Mouse (Mus musculus): ENCODE measurements around the gene 4930442H23Rik.

4930442H23Rik gene

DNA sequence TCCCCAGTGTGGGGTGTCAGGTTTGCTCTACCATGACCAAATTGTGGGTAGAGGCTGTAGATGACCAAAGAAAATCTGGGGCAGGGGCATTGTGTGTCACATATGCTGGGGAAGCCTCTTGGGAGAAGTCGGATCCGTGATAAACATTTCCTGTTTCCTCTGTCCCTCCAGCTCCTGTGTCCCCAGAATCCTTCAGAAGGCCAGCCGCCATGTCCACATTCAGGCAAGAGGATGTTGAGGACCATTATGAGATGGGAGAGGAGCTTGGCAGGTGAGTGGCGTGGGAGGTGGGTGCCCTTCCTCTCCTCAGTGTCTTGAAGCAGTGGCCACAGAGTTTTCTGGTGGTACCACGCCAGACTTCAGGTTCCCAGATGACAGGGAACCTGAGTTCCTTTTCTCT lies at the start of gene 4930442H23Rik:
Gene 4930442H23Rik (minus strand): TSS at position 45 of the 400 bp plus-strand sequence.
- CTCF ChIA-PET: no interaction called here

DNA sequence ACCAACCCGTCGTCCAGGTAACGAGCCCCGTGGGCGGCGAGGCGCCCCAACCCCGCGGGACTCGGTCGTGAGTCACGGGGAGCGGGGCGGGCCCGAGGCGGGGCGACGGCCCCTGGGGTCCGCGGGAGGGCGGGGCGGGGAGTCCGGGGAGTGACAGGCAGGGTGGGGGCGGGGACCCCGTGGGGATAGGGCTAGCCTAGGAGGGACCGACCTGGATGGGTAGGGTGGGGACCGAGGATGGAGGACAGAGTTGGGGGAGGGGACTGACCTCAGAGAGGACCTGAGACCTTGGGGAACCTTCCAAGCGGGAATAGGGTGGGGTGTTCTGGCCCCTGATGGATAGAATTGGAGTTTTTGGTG lies 49.6 kb upstream of the 4930442H23Rik start:
- CTCF ChIA-PET: interaction anchor here (0.7 kb wide), 1 partner anchor 8 kb away, joined by 3 read pairs; no protein-coding TSS in a partner anchor

DNA sequence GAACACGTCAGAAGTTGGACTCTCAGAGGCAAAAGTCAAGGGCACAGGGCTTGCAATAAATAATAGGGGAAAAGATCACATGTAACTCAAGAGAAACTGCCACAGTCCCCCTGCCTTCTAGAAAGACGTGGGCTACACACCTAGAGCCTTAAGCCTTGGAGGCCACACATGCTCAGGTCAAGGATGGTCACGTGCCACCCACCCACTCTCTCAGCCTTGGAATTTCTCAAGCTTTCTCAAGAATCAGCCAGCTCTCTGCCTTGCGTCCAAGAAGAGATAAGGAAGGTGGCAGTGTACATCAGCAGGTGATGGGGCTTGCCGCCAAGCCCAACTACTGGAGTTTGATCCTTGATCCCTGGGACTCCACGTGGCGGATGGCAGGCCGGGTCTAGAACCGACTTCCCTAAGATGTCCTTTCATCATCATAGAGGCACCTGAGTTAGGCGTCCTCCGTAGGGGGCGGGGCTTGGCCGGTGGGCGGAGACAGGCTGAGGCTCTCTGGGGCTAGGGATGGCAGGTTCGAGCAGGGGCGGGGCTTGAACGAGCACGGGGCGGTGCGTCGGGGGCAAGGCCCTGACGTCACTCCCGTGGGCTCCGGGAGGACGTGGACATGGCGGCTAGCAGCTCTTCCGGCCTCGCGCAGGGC lies 49.1 kb upstream of the 4930442H23Rik start, which contains the start of gene Zfr2:
Gene Zfr2 (plus strand): TSS at position 576 of the 646 bp plus-strand sequence.
- CTCF ChIA-PET: interaction anchor here (0.5 to 0.7 kb wide), 2 partner anchors 8 to 10 kb away, joined by 3 to 5 read pairs; no protein-coding TSS in a partner anchor

DNA sequence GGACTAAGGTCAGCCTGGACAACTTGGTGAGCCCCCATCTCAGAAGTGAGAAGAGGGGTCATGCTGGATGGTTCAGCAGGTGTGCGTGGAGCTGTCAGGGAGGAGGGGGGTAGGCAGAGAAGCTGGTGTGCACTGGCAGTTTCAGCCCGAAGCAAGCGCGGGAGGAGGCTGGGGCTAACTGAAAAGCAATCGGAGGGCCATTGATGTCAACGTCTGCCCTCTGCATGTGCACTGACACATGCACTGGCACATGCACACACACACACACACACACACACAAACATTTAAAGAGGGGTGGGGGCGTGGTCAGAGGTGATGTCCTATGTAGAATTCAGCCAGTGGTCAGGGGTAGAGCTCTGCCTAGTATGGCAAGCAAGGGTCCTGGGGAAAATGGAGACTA lies 47.8 kb upstream of the 4930442H23Rik start:
- CTCF ChIA-PET: interaction anchor here (0.6 to 0.7 kb wide), 3 partner anchors 28 to 613 kb away, joined by 4 to 9 read pairs (median 9); no protein-coding TSS in a partner anchor

DNA sequence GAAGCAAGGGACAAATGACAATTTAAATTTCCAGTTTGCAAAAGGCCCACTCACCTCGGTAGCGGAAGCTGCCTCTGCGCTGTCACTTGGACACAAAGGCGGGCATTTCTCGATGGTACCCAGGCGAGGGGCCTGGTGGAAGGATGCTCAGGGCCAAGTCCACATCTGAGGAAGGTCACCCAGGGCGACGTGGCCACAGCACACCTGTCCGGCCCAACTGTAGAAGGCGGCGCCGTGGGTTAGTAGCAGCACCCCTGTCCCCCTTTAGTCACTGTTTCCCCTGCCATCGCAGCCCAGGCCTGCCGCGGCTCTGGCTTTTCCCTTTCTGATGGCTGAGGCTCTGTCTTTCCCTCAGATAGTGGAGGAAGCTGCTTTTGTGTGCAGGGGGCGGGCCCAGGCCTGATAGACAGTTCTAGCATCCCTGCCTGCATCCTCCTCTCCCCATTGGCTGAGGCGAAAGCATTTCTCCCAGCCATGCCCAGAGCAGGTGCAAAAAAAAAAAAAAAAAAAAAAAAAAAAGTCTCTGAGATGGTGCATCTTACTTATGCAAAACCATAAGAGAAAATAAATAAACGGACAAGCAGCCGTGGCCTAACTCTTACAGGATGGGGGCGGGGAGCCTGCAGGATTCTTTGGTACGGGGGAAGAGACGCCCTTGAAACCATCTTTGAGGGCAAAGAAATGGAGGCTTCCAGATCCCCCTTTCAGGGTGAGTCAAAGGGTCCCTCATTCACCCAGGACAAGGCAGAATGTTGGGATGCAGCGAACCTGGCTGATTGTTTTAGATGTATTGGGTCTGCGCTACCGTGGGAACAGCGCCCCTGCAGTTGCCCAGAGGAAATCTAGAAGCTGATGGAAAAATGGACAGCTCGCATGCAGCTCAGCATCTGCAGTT lies 47.0 kb upstream of the 4930442H23Rik start, which contains the start of gene Atcay:
Gene Atcay (minus strand): TSS at position 396 of the 895 bp plus-strand sequence.
- CTCF ChIA-PET: interaction anchor here (0.6 kb wide), 3 partner anchors 27 to 136 kb away, joined by 4 to 9 read pairs (median 5); no protein-coding TSS in a partner anchor

DNA sequence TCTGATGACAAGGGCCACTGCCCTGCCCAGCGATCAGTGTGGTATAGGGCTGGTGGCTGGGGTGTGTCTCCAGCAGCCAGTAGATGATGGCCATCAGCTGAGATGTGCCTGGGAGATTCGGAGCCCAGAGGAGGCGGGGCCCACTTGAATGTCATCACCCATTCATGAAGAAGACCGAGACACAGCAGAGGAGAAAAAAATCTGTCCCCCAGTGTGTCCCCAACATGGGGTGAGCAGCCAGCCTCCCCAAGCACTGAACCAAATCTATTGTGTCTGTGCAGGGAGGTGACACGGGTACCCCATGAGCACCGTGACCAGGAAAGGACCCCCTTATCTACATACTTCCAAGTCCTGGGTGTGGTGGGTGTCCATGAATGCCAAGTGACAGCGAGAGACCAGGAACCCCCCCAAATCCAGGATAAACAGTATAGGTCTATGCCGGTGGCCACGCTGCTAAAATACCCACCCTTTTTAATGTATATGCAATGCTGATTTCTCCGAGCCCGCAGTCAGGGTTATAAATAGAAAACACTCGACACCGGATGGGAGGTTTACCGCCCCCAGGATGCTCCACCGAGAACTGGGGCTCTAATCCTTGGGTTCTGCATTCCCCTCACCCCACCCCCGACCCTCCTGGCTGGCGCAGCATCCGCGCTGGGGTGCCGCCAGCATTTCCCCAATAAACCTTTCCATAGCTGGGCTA lies 46.2 kb upstream of the 4930442H23Rik start:
- CTCF ChIA-PET: interaction anchor here (0.6 to 0.8 kb wide), 2 partner anchors 36 to 59 kb away, joined by 3 to 5 read pairs; no protein-coding TSS in a partner anchor

DNA sequence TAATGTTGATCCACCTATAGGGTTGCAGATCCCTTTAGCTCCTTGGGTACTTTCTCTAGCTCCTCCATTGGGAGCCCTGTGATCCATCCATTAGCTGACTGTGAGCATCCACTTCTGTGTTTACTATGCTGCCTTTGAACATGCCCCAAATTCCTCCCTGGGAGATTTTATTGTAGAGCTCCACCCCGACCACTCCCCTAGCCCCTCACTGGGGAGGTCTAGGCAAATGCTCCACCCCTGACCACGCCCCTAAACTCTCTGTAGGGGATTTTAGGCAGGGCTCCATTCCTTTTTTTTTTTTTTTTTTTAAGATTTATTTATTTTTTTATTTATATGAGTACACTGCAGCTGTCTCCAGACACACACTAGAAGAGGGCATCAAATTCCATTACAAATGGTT lies 40.1 kb upstream of the 4930442H23Rik start:
- CTCF ChIA-PET: interaction anchor here (0.6 kb wide), 1 partner anchor 12 kb away, joined by 4 read pairs; no protein-coding TSS in a partner anchor

DNA sequence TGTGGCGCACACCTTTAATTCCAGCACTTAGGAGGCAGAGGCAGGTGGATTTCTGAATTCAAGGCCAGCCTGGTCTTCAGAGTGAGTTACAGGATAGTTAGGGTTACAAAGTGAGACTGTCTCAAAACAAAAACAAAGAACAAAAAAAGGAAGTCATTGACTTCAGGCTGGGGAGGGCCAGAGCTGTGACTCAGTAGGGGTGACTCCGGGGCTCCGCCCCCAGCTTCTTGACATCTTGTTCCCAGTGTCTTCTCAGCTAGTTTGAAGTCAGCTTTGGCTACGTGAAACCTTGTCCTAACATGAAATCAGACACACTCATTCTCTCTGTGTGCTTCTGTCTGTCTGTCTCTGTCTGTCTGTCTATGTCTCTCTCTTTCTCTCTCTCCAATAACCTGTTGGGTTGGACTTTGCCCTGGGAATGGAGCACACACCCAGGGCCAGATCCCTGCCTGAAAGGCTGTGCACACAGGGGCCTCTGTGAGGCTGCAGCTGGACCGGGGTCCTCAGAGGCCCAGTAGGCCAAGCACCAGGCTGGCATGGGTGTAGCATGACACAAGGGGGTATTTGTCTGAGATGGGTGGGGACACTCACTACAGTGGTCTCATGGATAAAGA lies 37.9 kb upstream of the 4930442H23Rik start:
- CTCF ChIA-PET: interaction anchor here (0.6 kb wide), 1 partner anchor 29 kb away, joined by 5 read pairs; no protein-coding TSS in a partner anchor

DNA sequence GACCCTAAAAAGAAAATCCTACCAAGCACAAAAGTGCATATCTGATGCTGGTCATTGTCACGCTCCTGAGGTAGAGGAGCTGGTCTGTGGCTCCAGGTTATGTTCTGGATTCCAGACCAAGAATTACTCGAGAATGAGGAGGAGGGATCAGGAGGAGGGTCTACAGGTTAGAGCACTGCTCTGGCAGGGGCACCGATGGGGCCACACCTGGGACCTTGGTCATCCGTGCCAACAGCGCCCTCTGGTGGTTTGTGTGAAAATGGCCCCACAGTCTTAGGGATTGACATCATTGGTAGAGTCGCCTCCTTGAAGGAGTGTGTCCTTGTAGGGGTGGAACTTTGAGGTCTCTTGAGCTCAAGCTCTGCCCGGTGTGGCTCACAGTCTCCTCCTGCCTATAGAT lies 34.3 kb upstream of the 4930442H23Rik start:
- CTCF ChIA-PET: interaction anchor here (0.9 to 1.5 kb wide), 5 partner anchors 18 to 113 kb away, joined by 3 to 6 read pairs (median 3); no protein-coding TSS in a partner anchor

DNA sequence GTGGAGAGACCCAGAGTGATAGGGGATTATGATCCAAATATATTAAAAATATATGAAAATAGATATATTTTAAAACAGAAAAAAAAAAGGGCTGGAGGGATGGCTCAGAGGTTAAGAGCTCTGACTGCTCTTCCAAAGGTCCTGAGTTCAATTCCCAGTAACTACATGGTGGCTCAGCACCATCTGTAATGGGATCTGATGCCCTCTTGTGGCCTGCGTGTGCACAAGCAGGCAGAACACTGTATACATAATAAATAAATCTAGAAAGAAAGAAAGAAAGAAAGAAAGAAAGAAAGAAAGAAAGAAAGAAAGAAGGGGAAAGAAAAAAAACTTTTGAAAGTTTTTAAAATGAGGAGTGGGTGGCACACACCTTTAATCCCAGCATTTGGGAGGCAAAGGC lies 33.6 kb upstream of the 4930442H23Rik start:
- CTCF ChIA-PET: interaction anchor here (0.7 to 1.5 kb wide), 7 partner anchors 11 to 113 kb away, joined by 3 to 22 read pairs (median 5); no protein-coding TSS in a partner anchor

DNA sequence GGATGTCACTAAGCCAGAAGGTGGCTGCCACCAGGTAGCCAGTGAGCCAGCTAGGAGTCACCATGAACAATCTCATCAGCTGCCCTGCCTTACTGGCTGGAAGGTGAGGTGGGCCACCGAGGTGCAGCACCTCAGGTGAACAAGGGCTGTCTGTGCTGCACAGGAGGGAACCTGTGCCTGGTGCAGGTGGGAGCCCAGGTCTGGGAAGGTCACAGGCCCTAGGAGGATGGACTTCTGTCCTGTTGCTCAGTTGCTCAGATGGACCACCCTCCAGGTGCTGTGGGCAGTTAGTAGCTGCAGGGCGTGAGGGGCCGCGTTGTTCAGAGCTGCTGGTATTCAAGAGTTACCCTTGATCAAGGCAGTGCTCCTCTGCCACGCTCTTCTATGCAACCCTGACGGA lies 33.2 kb upstream of the 4930442H23Rik start:
- CTCF ChIA-PET: interaction anchor here (0.7 to 1.5 kb wide), 4 partner anchors 11 to 29 kb away, joined by 3 to 22 read pairs (median 4); no protein-coding TSS in a partner anchor

DNA sequence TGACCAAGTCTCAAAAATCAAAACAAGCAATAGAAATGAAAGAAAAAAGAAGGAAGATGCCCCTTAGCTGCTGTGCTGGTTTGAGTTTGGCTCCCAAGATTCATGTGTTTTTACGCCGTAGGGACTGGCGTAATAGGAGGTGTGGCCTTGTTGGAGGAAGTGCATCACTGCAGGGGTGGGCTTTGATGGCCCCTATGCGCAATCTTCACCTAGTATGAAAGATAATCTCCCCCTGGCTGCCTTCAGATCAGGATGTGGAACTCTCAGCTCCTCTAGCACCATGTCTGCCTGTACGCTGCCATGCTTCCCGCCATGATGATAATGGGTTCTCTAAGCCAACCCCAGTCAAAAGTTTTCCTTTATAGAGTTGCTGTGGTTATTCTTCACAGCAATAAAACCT lies 32.6 kb upstream of the 4930442H23Rik start:
- CTCF ChIA-PET: interaction anchor here (1.1 kb wide), 1 partner anchor 10 kb away, joined by 22 read pairs; no protein-coding TSS in a partner anchor

DNA sequence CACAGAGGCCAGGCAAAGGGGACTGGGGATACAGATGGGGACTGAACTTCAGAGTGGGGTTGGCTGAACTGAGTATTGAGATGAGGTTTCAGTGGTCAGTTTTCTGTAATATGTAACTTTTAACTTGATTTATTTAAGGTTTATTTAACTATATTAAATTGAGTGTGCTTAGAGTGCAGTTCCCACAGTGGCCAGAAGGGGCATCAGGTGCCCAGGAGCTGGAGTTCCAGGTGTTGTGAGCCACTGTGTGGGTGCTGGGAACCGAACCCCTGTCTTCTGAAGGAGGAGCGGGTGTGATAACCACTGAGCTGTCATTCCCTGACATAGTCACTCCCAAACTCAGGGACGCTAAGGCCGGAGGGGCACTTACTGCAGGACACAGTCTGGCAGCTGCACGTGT lies 26.5 kb upstream of the 4930442H23Rik start:
- CTCF ChIA-PET: no interaction called here

DNA sequence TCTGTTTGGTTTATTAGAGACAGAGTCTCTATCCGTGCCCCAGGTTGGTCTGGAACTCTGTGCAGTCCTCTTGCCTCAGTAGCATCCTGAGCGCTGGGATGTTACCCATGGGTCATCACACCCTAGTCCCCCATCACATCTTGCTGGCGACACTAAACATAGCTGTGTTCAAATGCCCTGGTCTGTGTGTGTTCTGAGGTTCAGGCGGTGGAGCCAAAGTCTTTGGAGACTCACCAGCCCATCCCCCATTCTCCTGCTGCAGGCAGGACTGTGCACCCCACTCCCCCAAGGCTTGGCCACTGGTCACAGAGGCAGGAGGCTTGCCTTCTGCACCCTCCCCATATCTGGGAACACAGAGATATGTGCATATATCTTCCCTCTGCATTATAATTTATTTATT lies 20.5 kb upstream of the 4930442H23Rik start:
- CTCF ChIA-PET: interaction anchor here (0.5 kb wide), 1 partner anchor 27 kb away, joined by 9 read pairs; no protein-coding TSS in a partner anchor

DNA sequence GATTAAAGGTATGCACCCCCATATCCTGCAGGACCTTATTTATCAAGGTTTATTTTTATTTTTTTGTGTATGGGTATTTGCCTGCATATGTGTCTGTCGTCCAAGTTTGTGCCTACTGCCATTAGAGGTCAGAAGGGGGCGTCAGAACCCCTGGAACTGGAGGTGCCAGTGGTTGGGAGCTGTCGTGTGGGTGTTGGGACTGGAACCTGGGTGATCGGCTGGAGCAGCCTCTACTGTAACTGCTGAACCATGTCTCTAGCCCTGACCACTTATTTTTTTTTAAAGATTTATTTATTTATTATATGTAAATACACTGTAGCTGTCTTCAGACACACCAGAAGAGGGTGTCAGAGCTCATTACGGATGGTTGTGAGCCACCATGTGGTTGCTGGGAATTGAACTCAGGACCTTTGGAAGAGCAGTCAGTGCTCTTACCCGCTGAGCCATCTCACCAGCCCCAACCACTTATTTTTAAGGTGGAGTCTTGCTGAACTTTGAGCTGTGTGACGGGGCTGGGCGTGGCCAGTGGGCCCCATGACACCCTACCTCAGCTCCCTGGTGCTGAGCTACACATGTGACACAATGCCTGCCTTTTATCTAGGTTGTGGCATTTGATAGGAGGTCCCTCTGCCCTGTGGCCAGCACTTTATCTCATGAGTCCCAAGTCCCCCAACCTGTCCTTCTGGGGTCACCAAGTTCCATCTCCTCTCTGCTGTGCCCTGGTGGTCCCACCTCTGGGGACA lies 19.5 kb upstream of the 4930442H23Rik start:
- CTCF ChIA-PET: interaction anchor here (0.5 kb wide), 1 partner anchor 28 kb away, joined by 9 read pairs; no protein-coding TSS in a partner anchor

DNA sequence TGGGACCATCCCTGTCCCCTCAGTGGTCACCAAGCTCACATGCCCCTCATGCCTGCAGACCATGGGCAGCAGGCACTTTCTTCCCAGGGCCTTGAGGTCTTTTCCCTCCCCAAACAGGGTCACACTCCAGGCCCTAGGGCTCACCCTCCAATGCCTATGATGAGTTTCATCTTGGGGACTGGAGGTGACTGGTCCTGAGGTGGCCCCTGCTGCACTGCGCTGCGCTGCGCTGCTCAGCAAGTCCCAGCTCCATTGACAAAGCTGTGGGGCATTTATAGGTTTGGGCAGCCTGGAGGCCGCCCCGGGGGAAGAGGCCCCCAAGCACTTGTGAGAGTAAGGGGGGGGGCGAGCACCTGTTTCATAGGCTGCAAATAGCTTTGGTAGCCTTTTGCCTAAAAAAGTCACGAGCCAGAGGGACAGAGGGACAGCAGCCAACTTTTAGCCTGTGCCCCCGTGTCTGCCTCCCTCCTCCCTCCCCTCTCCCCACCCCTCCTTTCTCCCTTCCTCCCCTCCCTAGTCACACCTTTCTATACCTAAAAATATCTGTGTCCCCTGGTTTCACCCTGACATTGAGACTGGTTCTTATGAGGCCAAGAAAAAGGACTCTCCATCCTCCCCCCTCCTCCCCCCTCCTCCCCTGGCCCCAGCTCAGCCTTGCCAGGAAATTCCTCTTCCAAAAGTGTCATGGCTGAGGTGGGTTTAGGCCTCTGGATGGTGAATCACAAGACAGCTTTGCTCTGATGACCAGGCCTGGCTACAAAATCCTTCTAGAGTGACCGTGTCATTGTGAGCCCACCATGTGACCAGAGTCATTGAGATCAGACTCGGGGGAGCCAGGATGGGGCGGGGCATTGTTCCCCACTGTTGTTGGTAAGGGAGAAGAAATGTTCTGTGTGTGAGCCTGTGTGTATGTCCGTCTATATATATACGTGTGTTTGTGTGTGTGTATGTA lies 18.4 kb upstream of the 4930442H23Rik start, which contains the start of gene Nmrk2:
Gene Nmrk2 (minus strand): TSS at position 245 of the 952 bp plus-strand sequence.
- CTCF ChIA-PET: no interaction called here

DNA sequence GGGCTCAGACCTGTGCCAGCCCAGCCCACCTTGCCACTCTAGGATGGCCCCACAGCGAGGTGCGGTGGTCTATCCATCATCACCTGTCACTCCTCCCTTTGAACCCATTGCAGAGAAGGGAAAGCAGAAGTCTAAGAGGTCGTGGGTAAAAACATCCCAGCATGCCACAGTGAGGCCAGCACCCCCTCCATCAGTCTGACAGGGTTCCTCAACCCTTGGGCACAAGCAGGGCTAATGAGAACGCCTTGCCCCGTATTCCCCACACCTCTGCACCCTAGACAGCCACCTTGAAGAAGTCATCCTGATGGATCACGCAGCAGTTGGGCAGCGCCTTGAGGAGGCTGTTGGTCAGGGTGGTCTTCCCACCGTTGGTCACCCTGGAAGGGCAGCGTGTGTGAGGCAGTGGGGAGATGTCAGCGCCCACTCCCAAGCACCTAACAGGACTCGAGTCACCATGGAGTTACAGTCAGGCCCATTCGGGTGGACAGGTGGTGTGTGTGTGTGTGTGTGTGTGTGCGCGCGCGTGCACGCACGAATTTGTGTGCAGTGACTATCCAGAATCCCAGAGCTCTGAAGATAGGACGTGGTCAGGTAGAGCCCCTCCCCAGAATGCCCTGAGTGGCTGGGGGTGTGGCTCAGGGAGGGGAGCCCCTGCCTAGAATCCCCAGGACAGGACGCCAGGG lies 17.1 kb upstream of the 4930442H23Rik start:
- CTCF ChIA-PET: interaction anchor here (0.9 kb wide), 1 partner anchor 17 kb away, joined by 3 read pairs; no protein-coding TSS in a partner anchor

DNA sequence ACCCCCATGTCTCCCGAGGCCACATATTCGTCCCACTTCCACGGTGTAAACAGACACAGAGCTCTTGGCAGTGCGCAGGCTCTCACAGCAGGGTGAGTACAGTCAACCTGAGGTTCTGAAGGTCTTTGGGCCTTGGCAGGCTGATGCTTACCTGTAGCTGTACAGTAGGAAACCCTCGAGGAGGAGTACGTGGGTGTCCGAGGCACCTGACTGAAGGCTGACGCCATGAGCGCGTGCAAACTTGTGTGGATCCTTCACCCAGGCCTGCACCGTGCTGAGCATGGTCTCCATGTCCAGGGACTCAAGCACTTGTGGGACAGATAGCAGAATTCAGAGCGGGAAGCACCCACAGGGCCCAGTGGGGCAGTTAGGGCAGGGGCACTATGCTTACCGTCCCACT lies 16.5 kb upstream of the 4930442H23Rik start:
- CTCF ChIA-PET: interaction anchor here (0.9 kb wide), 1 partner anchor 17 kb away, joined by 3 read pairs; no protein-coding TSS in a partner anchor
